Mouse (Mus musculus) hematopoietic stem cell, adult 5-6 weeks (primary cell): ENCODE measurements around the gene Cnot11. TPM values are rescaled to one million over a fixed set of nuclear protein-coding genes. Genes with fewer than 3 reads are reported as not detected.
"Not testable (repeated sequence)": the region's sequence is repeated elsewhere in the genome, so short reads cannot be mapped to it uniquely, and the experiment has no call there.

Experiments
- ATAC-seq, 2 experiments: fragments of 125-278 bp in 1 of 2; replicated peaks in 1 of 2; 2 replicates each; pipeline ENCODE4 v1.8.0; 2016 to 2017; ENCODE audit warnings: inconsistent platforms in 2 of 2, mild to moderate bottlenecking in 2 of 2, moderate number of reproducible peaks in 2 of 2, low read depth in 1 of 2, moderate TSS enrichment in 1 of 2; ENCODE audit not compliant: low FRiP score in 2 of 2, poor library complexity in 2 of 2, severe bottlenecking in 2 of 2, insufficient read depth in 1 of 2, low TSS enrichment in 1 of 2
- total RNA-seq: library from RNA; stranded (forward); fragments of 172-1452, 232-1000 nt; gene quantifications from 2 replicates; pipeline ENCODE4 v1.2.3, GENCODE M21; 2017

The Cnot11 gene
- total RNA-seq, 1 experiment from 2014 or later = 46.1 TPM

- ATAC-seq = no peak
These were observed 33.3 kb downstream of the Cnot11 start for GRCm38 (mm10) chr1:39568079-39568478.

DNA sequence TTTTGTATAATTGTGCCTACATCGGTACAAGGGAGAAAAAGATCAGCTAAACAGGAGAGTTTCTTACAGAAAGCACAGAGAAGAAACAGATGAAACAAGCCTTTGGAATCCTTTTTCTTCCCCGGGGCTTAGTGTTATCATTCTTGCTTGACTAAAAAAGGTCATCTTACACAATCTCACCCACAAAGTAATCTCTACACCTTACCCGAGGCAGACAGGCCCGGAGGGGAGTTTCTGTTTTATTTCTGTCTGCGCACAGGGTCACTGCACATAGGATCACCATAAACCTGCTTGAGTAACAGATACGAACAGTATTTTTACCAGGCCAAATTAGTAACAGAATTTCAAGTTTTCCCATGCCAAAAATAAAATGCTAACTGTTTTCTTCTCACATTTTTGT is 36.9 kb downstream of the Cnot11 start:
- no peak for ATAC-seq

DNA sequence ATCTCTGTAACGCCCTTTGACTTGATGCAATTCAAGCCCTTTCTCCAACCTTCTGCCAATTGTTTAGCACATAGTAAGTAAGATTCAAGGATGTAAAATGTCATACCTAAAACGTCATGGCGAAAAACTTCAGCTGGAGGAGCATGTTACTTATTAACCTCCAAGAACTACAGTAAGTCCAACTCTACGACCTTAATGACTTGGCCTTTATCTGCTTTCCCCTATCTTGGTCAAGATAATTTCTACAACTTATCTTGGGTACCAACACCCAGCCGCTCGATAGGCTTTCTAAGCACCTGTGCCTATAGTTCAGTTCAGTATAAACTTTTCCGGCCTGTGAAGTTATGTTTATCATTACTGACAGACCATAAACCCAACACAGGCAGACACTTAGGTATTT is 39.1 kb downstream of the Cnot11 start:
- no peak for ATAC-seq

GRCm38 (mm10) chr1:39575778-39576375 is 41.1 kb downstream of the Cnot11 start:
- ATAC-seq = no peak

DNA sequence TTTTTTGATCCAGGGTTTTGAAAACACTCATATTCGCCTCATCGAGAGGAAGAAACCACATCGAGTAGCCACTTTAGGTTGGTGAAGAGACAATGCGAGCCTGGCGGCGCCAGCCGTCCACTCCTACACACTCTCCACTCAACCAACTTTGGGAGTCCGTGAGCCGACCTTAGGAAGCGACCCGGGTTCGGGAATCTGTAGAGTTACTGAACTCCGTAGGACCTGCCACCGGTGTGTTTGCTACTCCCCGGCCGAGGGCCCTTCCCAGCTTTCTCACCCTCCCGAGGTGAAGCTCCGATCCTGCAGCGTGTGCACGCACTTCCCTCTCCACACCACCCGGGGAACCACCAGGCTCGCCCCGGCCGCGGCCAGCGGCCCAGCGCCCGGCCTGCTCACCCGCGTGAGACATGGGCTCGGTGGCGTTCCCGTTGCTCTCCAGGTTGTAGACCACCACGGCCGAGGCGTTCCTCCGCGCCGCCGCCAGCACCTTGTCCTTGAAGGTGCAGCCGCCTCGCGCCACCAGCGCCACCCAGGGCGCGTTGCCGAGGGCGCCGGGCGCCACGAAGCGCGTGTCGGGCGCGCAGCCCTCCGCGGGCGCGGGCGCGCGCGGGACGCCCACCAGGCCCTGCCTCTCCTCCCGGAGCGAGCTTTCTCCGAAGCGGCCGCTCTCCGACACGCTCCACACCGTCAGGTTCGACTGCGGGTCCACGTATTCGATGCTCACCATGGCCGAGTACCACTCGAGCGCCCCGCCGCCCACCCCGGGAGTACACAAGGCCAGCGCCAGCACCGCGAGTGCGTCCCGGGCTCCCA is 41.8 kb downstream of the Cnot11 start:
- 0 out of 4 replicates have a peak, but pooled peaks of 1 of the 2 experiments have one; percentile 15 for ATAC-seq

DNA sequence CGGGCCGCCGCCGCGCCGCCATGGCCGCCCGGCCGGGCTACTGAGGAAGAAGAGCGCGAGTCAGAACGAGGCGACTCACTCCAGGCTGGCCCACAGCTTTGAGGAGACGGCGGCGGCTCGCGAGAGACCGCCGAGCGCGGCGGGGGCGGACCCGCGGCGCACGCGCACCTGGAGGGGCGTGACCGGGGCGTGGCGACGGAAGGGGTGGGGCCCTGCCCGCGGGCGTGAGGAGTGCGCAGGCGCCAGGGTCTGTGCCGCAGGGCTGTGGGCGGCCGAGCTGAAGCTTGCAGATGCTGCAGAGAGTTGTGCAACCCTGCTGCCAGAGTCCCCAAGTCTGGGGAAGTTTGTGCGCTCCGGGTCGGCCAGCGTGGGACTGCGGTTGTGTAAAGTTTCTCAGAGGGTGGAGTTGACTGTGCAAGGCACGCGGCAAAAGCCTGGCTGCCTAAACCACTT is 42.5 kb downstream of the Cnot11 start, which contains the start of gene Rnf149:
Rnf149 (minus strand) TSS at position 153 of the 453 bp plus-strand sequence.
- ATAC-seq = peak; percentile 89 to 91

GRCm38 (mm10) chr1:39578446-39578845 is 43.7 kb downstream of the Cnot11 start:
- peak in 1 of 2 experiments; percentile 11; a peak in 1 of 4 replicates for ATAC-seq

GRCm38 (mm10) chr1:39579139-39579538 is 44.3 kb downstream of the Cnot11 start:
- peak; percentile 41 to 42; a peak in 2 of 4 replicates for ATAC-seq

DNA sequence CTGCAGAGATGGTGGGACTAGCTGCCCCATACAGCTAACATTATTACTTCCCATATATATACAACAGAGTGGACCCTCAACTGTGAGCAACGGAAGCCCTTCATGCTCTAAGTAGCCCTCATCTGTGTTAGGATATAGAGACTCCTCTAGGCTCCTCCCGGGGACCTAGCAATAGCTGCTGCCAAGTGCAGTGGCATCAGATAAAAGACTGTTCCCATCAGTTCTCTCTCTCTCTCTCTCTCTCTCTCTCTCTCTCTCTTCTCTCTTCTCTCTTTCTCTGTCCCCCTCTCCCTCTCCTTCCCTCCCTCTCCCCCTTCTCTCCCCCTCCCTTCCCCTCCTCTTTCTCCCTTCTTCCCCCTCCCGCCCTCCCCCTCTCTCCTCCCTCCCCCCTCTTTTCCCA is 46.4 kb downstream of the Cnot11 start:
- ATAC-seq = no peak

GRCm38 (mm10) chr1:39583173-39583572 is 48.4 kb downstream of the Cnot11 start:
- ATAC-seq = no peak

- ATAC-seq = no peak
These were observed 50.6 kb downstream of the Cnot11 start for GRCm38 (mm10) chr1:39585416-39585815.

DNA sequence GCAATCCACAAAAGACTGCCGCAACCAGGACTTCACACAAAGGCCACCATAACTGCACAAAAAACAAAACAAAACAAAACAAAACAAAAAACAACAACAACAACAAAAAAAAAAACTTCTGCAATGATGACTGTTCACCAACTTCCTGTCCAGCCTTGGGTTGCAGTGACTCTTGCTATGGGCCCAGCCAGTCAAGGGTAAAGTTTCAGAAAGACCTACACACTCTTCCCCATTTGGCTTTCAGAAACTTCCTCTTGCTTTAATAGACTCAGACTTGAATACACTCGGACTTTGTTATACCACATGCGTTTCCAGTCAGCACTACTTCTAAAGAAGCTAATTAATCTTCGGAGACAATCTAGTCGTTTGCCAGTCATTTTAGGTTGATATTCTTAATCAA is 55.4 kb downstream of the Cnot11 start:
- peak; percentile 46 to 60; a peak in 1 of 4 replicates for ATAC-seq

DNA sequence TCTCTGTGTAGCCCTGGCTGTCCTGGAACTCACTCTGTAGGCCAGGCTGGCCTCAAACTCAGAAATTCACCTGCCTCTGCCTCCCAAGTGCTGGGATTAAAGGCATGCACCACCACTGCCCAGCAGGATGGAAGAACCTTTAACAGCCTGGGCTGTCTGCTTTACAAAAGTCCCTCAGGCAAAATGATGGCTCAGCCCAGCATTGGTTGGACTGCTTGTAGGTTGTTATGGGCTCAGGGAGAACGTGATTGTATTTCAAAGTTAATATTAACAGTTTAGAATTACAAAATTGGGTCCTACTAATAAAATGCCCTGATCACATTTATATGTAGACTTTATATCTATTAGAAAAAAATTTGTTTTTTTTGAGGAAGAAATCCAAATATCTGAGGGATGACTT is 56.8 kb downstream of the Cnot11 start:
- ATAC-seq = not testable (repeated sequence)

DNA sequence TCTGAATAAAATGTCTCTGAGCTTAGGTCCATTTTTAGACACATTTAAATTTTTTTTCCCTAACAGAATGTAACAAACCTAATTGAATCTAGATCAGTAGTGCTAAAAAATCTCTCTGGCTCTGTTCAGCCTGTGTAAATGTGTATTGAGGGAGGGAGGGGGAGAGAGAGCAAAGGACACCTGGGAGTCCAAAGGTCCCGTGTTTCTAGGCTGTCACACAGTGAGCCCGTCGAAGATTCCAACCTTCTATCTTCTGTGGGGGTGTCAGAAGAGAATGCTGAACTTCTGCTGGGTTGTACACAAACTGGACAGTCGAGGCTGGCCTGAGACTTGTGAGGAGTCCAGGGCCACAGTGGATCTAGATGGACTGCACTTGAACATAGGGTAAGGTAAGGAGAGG is 57.3 kb downstream of the Cnot11 start:
- no peak for ATAC-seq

DNA sequence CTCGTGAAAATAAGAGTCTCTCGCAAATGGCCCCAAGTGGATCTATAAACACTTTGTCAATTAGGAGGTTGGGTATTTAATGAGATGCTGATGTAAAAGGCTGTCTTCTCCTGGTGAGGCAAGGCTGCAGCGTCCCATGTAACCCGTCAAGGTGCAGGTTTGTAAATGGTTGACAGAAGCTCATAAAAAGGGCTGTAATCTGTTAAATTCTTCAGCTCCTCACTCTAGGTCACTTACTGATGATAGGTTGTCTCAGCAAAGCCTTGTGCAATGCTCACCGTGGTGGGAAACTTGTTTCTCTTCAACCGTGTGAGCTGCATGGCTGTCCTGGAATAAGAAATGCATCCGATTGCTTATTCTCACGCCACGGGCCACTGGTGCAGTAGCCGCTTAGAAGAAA is 59.0 kb downstream of the Cnot11 start:
- no peak for ATAC-seq
